Mouse (Mus musculus) heart, postnatal 0 days (tissue): ENCODE results near the gene Med13l. TPM values are rescaled to one million over a fixed set of nuclear protein-coding genes. Genes with fewer than 3 reads are reported as not detected.
"Not testable (repeated sequence)": the region's sequence is repeated elsewhere in the genome, so short reads cannot be mapped to it uniquely, and the experiment has no call there.

Experiments used
- ATAC-seq: fragments of 200-750 bp; cut with Nextera tagmentation; 2 replicates; pipeline ENCODE4 v1.8.0; 2017; ENCODE audit warnings: low read depth, moderate number of reproducible peaks, moderate library complexity; ENCODE audit not compliant: insufficient read depth
- DNase-seq: peaks from one replicate; pipeline ENCODE4 v3.0.0-alpha.2; 2016; ENCODE audit warnings: low spot score
- H3K27ac ChIP-seq: fragments of 300-500 bp; sonication (generic); 2 replicates; pipeline ENCODE4 v1.5.1; 2014; ENCODE audit warnings: low read depth, mild to moderate bottlenecking
- H3K27me3 ChIP-seq: fragments of 300-500 bp; sonication (generic); 2 replicates; pipeline ENCODE4 v1.6.1; 2014; ENCODE audit warnings: low read length, mixed read lengths; ENCODE audit not compliant: control insufficient read depth, insufficient read depth
- H3K36me3 ChIP-seq: fragments of 300-500 bp; sonication (generic); replicated peaks from 2 replicates; pipeline ENCODE4 v1.6.1; 2014; ENCODE audit warnings: low read length, mixed read lengths; ENCODE audit not compliant: control insufficient read depth, insufficient read depth
- H3K4me1 ChIP-seq: fragments of 300-500 bp; sonication (generic); 2 replicates; pipeline ENCODE4 v1.6.1; 2014; ENCODE audit warnings: antibody characterized with exemption; ENCODE audit not compliant: control insufficient read depth, insufficient read depth
- H3K4me2 ChIP-seq: fragments of 300-500 bp; sonication (generic); 2 replicates; pipeline ENCODE4 v1.6.1; 2014; ENCODE audit warnings: low read depth, mild to moderate bottlenecking, low read length, moderate library complexity
- H3K4me3 ChIP-seq: fragments of 300-500 bp; sonication (generic); 2 replicates; pipeline ENCODE4 v1.5.1; 2014; ENCODE audit warnings: low read depth, low read length
- H3K9ac ChIP-seq: fragments of 300-500 bp; sonication (generic); replicated peaks from 2 replicates; pipeline ENCODE4 v1.6.1; 2014; ENCODE audit warnings: low read depth, low read length, mixed read lengths
- H3K9me3 ChIP-seq: fragments of 300-500 bp; sonication (generic); replicated peaks from 2 replicates; pipeline ENCODE4 v1.6.1; 2016; ENCODE audit warnings: low read length; ENCODE audit not compliant: control insufficient read depth
- CTCF ChIP-seq: IDR thresholded peaks from 2 replicates; pipeline ENCODE4 v1.5.1; 2016; ENCODE audit warnings: antibody characterized with exemption, control low read depth, low read depth
- EP300 ChIP-seq: IDR thresholded peaks from 2 replicates; pipeline ENCODE4 v1.6.1; 2016; ENCODE audit warnings: antibody characterized with exemption, low read depth
- WGBS: fragments of 180-500 bp; shearing (Covaris S2); extraction: QIAGEN DNeasy Blood & Tissue Kit; methylation state at CpG from one replicate; pipeline ENCODE4 v1.1.7; 2014; 5-methylcytosine and 5-hydroxymethylcytosine counted together
- polyA plus RNA-seq: library from polyadenylated mRNA; unstranded; fragments of >200 nt; fragmentation: Nextera tagmentation; extraction: Ambion mirVana; gene quantifications from 2 replicates; pipeline ENCODE4 v1.2.1, GENCODE M21; 2015
- total RNA-seq: library from RNA; depleted of rRNA; stranded (reverse); fragments of >200 nt; gene quantifications from 2 replicates; pipeline ENCODE4 v1.2.3, GENCODE M21; 2014; ENCODE audit warnings: low replicate concordance

Gene Med13l
- total and polyA plus RNA-seq, 2 experiments from 2014 or later: 5.2 to 11.4 TPM

- 66% methylated on average over 4 of the region's 4 CpGs for WGBS
- Histone ChIP-seq H3K4me2 (no peak overlapping the region), H3K9me3 (no peaks in the 10 kb centered on the region), H3K27me3 (no peaks in the 10 kb centered on the region), H3K4me1 (peaks cover 26% of the 10 kb centered on the region), H3K9ac (no peak overlapping the region), H3K27ac (no peak overlapping the region), H3K4me3 (no peak overlapping the region), H3K36me3 (no peaks in the 10 kb centered on the region)
- DNase-seq (no peak), ATAC-seq (no peak)
- TF ChIP-seq EP300 (no peak), CTCF (no peak)
Measured at GRCm38 (mm10) chr5:118650007-118650548, 89.6 kb downstream of the Med13l start.

- ATAC-seq (peak; percentile 27; the same call in 1 of the 2 replicates), DNase-seq (no peak)
- no peaks in the 10 kb centered on the region for H3K9me3 ChIP-seq
- TF ChIP-seq CTCF (no peak), EP300 (no peak)
- H3K4me2 ChIP-seq: no peak overlapping the region
- H3K9ac ChIP-seq: no peak overlapping the region
- H3K27me3 ChIP-seq: no peaks in the 10 kb centered on the region
- no peaks in the 10 kb centered on the region for H3K36me3 ChIP-seq
- 63% methylated on average over 7 of the region's 7 CpGs for WGBS
- no peak overlapping the region for H3K4me3 ChIP-seq
- H3K4me1 ChIP-seq: peaks cover 24% of the 10 kb centered on the region; the same call in 1 of the 2 replicates
- no peak overlapping the region for H3K27ac ChIP-seq
Measured at GRCm38 (mm10) chr5:118650746-118651145, 90.3 kb downstream of the Med13l start.

GRCm38 (mm10) chr5:118652611-118653010 is 92.1 kb downstream of the Med13l start:
- Histone ChIP-seq H3K9ac (no peak overlapping the region), H3K27me3 (no peaks in the 10 kb centered on the region), H3K9me3 (no peaks in the 10 kb centered on the region), H3K27ac (no peak overlapping the region), H3K36me3 (no peaks in the 10 kb centered on the region), H3K4me2 (no peak overlapping the region), H3K4me1 (peaks cover 16% of the 10 kb centered on the region; the same call in 1 of the 2 replicates), H3K4me3 (no peak overlapping the region)
- 93% methylated on average over 8 of the region's 8 CpGs for WGBS
- DNase-seq (no peak), ATAC-seq (no peak)
- TF ChIP-seq CTCF: no peak
- no peak for TF ChIP-seq EP300

GRCm38 (mm10) chr5:118653119-118653518 is 92.6 kb downstream of the Med13l start:
- not testable (repeated sequence) for H3K27me3 ChIP-seq, H3K9me3 ChIP-seq, H3K27ac ChIP-seq, ATAC-seq, H3K36me3 ChIP-seq, H3K4me3 ChIP-seq, H3K9ac ChIP-seq, H3K4me2 ChIP-seq, DNase-seq
- peaks cover 16% of the 10 kb centered on the region; the same call in 1 of the 2 replicates for H3K4me1 ChIP-seq
- 88% methylated on average over 5 of the region's 5 CpGs for WGBS

- H3K9ac ChIP-seq: no peak overlapping the region
- no peak for DNase-seq
- H3K4me3 ChIP-seq: no peak overlapping the region
- WGBS: 86% methylated on average over 11 of the region's 11 CpGs
- no peaks in the 10 kb centered on the region for H3K9me3 ChIP-seq
- H3K4me2 ChIP-seq: no peak overlapping the region
- H3K36me3 ChIP-seq: no peaks in the 10 kb centered on the region
- no peak overlapping the region for H3K27ac ChIP-seq
- peaks cover 24% of the 10 kb centered on the region for H3K4me1 ChIP-seq
- no peak for ATAC-seq
- H3K27me3 ChIP-seq: no peaks in the 10 kb centered on the region
- TF ChIP-seq EP300: no peak
- no peak for TF ChIP-seq CTCF
Measured at GRCm38 (mm10) chr5:118654599-118654998, 94.1 kb downstream of the Med13l start.

- H3K4me3 ChIP-seq: no peak overlapping the region
- H3K36me3 ChIP-seq: no peaks in the 10 kb centered on the region
- H3K27me3 ChIP-seq: no peaks in the 10 kb centered on the region
- H3K4me1 ChIP-seq: peaks cover 28% of the 10 kb centered on the region
- 38% methylated on average over 2 of the region's 2 CpGs for WGBS
- DNase-seq (peak; percentile 56), ATAC-seq (no peak; the same call in 1 of the 2 replicates)
- H3K9me3 ChIP-seq: no peaks in the 10 kb centered on the region
- TF ChIP-seq CTCF (peak; percentile 75), EP300 (no peak)
- no peak overlapping the region for H3K27ac ChIP-seq
- no peak overlapping the region for H3K4me2 ChIP-seq
- no peak overlapping the region for H3K9ac ChIP-seq
Measured at GRCm38 (mm10) chr5:118655025-118655424, 94.5 kb downstream of the Med13l start.
